Mouse (Mus musculus) lung, embryonic 16.5 days (tissue): Measurements from ENCODE around the gene Cdca4. TPM values are rescaled to one million over a fixed set of nuclear protein-coding genes. Genes with fewer than 3 reads are reported as not detected.

ENCODE experiments used
- ATAC-seq: fragments of 200-750 bp; cut with Nextera tagmentation; 2 replicates; pipeline ENCODE4 v1.8.0; 2017; ENCODE audit warnings: low read depth, mild to moderate bottlenecking, moderate library complexity
- H3K27ac ChIP-seq: fragments of 300-500 bp; sonication (generic); 2 replicates; pipeline ENCODE4 v1.5.1; 2014; ENCODE audit warnings: mild to moderate bottlenecking, control low read depth, low read length
- H3K27me3 ChIP-seq: fragments of 300-500 bp; sonication (generic); 2 replicates; pipeline ENCODE4 v1.6.1; 2014; ENCODE audit warnings: low read depth, low read length, mixed read lengths; ENCODE audit not compliant: control insufficient read depth, insufficient read depth
- H3K36me3 ChIP-seq: fragments of 300-500 bp; sonication (generic); 2 replicates; pipeline ENCODE4 v1.6.1; 2014; ENCODE audit warnings: low read length; ENCODE audit not compliant: control insufficient read depth, insufficient read depth
- H3K4me1 ChIP-seq: fragments of 300-500 bp; sonication (generic); replicated peaks from 2 replicates; pipeline ENCODE4 v1.6.1; 2014; ENCODE audit warnings: low read length, mixed read lengths; ENCODE audit not compliant: control insufficient read depth, insufficient read depth
- H3K4me2 ChIP-seq: fragments of 300-500 bp; sonication (generic); 2 replicates; pipeline ENCODE4 v1.6.1; 2014; ENCODE audit warnings: low read depth, low read length, control low read depth
- H3K4me3 ChIP-seq: fragments of 300-500 bp; sonication (generic); 2 replicates; pipeline ENCODE4 v1.5.1; 2014; ENCODE audit warnings: mild to moderate bottlenecking, low read length, control low read depth
- H3K9ac ChIP-seq: fragments of 300-500 bp; sonication (generic); 2 replicates; pipeline ENCODE4 v1.6.1; 2014; ENCODE audit warnings: low read length, control low read depth
- H3K9me3 ChIP-seq: fragments of 300-500 bp; sonication (generic); 2 replicates; pipeline ENCODE4 v1.6.1; 2016; ENCODE audit warnings: low read length; ENCODE audit not compliant: control insufficient read depth
- WGBS: fragments of 180-500 bp; shearing (Covaris S2); extraction: QIAGEN DNeasy Blood & Tissue Kit; methylation state at CpG from one replicate; pipeline ENCODE4 v1.1.7; 2014; 5-methylcytosine and 5-hydroxymethylcytosine counted together
- polyA plus RNA-seq: library from polyadenylated mRNA; unstranded; fragments of >200 nt; fragmentation: Nextera tagmentation; extraction: Ambion mirVana; gene quantifications from 2 replicates; pipeline ENCODE4 v1.2.1, GENCODE M21; 2015

Gene Cdca4
- polyA plus RNA-seq, 1 experiment from 2014 or later = 108 TPM

DNA sequence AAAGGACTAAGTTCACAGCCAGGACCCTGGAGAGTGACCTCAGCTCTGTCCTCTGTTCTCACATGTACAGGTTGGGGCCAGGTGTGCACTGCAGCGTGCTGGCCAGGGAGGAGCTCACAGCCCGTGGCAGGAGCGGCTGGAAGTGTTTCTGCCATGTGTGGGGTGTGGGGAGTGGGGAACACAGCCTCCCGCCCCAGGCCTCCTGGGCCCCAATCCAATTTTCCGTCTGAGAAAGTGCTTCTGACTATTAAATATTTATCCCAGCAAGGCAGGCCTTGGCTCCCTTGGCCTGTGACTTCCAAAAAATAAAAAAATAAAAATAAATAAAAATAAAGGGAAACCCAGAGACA lies 30.9 kb downstream of the Cdca4 start:
- Histone ChIP-seq H3K27ac (no peak overlapping the region), H3K9me3 (no peaks in the 10 kb centered on the region), H3K4me2 (no peak overlapping the region), H3K27me3 (peaks cover 31% of the 10 kb centered on the region), H3K4me3 (no peak overlapping the region), H3K36me3 (no peaks in the 10 kb centered on the region), H3K4me1 (peaks cover 56% of the 10 kb centered on the region), H3K9ac (no peak overlapping the region)
- WGBS = 15% methylated on average over 5 of the region's 5 CpGs
- ATAC-seq = peak; percentile 18

DNA sequence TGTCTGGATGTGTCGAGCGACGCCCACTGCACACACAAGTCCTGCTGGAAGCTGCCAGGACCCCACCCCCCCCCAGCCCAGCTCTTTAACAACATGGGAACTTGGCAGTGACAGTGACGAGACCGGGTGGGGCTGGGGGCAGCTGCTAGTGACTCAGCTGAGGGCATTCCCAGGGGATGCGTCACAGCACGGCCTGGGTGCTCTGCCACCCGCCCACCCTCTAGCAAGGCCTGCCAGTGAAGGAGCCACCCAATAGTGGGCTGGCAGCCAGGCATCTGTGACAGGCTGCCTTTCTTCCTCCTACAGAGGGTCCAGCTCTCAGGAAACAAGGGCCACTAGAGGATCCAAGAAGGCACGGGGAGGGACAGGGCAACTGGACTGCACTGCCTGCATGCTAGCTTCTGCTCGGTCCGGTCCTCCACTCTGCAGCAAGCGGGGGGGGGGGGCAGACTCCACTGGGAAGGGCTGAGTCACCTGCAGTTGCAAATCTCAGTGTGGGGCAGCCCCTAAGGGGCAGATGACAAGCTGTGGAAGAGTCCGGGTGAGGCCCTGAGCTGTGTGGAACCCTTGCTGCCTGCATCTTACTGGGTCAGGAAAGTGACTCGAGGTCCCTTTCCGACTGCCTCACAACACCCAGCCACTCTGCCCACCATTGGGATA lies 31.4 kb downstream of the Cdca4 start:
- ATAC-seq = peak; percentile 18
- H3K9me3 ChIP-seq = no peaks in the 10 kb centered on the region
- H3K27me3 ChIP-seq = peaks cover 26% of the 10 kb centered on the region
- no peak overlapping the region for H3K27ac ChIP-seq
- WGBS = 34% methylated on average over 15 of the region's 15 CpGs
- H3K36me3 ChIP-seq = no peaks in the 10 kb centered on the region
- no peak overlapping the region for H3K4me3 ChIP-seq
- peaks cover 56% of the 10 kb centered on the region for H3K4me1 ChIP-seq
- H3K4me2 ChIP-seq = no peak overlapping the region
- H3K9ac ChIP-seq = no peak overlapping the region

DNA sequence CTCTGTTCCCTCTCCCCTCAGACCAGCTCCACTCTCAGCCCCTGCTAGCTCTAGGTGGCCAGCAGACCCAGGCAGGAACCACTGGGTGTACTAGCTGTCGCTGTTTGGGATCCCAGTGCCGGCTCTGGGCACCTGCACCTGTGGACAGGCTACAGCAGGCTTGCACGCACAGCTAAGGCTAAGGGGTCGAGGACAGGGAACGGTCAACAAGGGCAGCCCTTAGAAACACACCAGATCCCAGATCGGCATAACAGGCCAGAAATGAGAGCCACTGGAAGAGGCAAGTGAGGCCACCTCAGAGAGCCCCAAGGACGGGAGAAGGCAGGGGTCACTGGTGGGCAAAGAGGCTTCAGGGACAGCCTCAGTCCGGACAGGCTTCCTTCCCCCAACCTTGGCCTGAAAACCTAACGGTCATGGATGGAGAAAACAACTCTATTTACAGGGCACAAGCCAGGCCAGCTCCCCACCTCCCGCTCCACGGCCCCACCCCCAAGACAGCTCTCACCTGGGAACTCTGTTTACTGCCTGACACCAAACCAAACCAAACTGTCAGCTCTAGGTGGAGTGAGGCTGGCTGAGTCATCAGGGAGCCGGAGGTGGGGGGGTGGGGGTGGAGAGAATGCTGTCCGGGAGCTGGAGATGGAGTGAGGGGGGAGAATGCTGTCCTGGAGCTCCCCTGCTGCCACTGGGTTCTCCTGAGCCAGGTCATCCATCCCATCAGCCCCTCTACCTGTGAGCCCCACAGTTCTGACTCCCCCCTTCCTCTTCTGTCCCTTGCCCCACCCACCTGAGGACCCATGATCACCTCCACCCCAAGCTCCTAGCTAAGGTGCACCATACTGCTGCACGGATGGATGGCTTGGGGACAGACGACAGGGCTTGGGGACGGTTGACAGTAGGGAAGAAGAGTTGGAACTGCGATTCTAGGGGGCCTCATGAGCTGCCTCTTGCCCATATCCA lies 32.4 kb downstream of the Cdca4 start:
- H3K27ac ChIP-seq = no peak overlapping the region
- WGBS = 38% methylated on average over 17 of the region's 17 CpGs
- no peak overlapping the region for H3K4me3 ChIP-seq

DNA sequence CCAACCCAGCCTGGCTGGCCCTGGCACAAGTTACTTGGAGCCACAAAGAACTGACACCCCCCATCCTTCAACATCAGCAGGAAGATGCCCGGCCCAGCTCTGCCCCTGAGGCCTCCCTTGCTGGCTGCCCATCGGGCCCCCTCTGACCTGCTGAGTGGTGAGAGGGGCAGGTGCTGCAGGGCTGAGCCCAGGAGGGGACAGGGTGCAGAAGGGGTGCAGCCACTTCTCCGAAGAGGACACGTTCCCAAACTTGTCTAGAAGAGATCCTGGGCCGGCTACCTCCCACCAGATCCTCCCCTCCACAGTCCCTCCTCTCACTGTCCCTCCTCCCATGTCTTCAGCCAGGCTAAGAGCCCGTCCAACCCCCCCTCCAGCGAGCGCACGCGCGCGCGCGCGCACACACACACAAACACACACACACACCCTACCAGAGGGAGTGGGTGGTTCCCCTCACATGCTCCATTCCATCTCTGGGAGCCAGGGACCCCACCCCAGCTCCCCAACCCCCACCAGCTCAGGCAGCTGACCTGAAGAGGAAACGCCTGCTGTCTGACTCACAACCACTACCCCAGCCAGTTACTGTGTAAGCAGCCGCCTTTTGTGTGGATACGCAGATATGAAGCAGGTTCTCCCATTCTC lies 33.6 kb downstream of the Cdca4 start:
- no peak overlapping the region for H3K4me2 ChIP-seq
- H3K36me3 ChIP-seq = no peaks in the 10 kb centered on the region
- 45% methylated on average over 18 of the region's 18 CpGs for WGBS
- H3K27me3 ChIP-seq = peaks cover 8% of the 10 kb centered on the region
- peak; percentile 11 for ATAC-seq
- H3K4me3 ChIP-seq = no peak overlapping the region
- no peaks in the 10 kb centered on the region for H3K9me3 ChIP-seq
- no peak overlapping the region for H3K27ac ChIP-seq
- H3K9ac ChIP-seq = no peak overlapping the region
- H3K4me1 ChIP-seq = peaks cover 45% of the 10 kb centered on the region

More for the DNA sequence above, 32.4 kb downstream of the Cdca4 start:
- Histone ChIP-seq H3K9me3 (no peaks in the 10 kb centered on the region), H3K4me2 (no peak overlapping the region), H3K27me3 (peaks cover 19% of the 10 kb centered on the region), H3K9ac (no peak overlapping the region), H3K36me3 (no peaks in the 10 kb centered on the region), H3K4me1 (peaks cover 49% of the 10 kb centered on the region)
- no peak for ATAC-seq

DNA sequence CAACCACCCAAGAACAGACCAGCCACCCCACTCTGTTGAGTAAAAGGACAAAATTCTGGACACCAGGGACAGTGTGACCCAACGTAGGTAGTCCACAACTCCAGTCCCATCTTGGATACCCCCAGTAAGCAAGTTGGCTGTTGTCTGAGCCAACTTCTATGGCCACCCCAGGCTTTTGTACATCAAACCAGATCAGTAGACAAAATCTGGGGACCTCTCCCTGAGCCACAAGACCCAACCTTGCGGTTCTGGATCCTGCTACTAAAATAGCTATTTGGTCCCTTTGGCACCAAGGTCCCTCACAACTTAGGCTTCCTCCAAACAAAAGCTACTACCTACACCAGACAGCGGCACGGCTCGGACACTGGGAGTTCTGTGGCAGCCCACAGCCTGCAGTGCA lies 34.2 kb downstream of the Cdca4 start:
- Histone ChIP-seq H3K9ac (no peak overlapping the region), H3K27me3 (peaks cover 7% of the 10 kb centered on the region), H3K9me3 (no peaks in the 10 kb centered on the region), H3K4me2 (no peak overlapping the region), H3K27ac (no peak overlapping the region), H3K4me3 (no peak overlapping the region), H3K36me3 (no peaks in the 10 kb centered on the region), H3K4me1 (peaks cover 41% of the 10 kb centered on the region)
- 80% methylated on average over 5 of the region's 5 CpGs for WGBS
- ATAC-seq = no peak

DNA sequence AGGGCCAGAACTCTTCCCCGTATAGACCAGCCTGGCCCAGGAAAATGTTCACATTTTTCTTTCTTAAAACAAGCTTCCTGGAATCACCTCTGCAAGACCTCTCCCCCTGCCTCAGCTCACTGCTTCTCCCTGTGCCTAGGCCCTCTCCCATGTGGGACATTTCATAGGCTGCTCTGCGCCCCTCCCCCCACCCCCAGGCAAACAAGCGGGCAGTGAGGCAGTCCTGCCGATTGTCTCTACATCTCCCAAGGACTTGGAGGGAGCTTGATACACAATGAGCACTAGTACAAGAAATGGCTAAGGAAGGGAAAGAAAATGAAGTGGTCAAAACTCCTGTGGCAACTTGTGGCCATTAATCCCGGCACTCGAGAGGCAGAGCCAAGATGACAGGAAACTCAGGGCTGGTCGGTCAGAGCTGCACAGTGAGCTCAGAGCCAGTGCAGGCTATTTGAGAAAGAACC lies 34.8 kb downstream of the Cdca4 start:
- H3K4me2 ChIP-seq = no peak overlapping the region; the same call in 1 of the 2 replicates
- H3K9me3 ChIP-seq = no peaks in the 10 kb centered on the region
- peaks cover 41% of the 10 kb centered on the region for H3K4me1 ChIP-seq
- H3K27me3 ChIP-seq = peaks cover 7% of the 10 kb centered on the region
- WGBS = 17% methylated on average over 7 of the region's 7 CpGs
- no peak for ATAC-seq
- H3K9ac ChIP-seq = no peak overlapping the region
- H3K27ac ChIP-seq = 0 out of 2 replicates have a peak overlapping the region, but pooled peaks have one; percentile 6
- H3K4me3 ChIP-seq = no peak overlapping the region
- no peaks in the 10 kb centered on the region for H3K36me3 ChIP-seq

DNA sequence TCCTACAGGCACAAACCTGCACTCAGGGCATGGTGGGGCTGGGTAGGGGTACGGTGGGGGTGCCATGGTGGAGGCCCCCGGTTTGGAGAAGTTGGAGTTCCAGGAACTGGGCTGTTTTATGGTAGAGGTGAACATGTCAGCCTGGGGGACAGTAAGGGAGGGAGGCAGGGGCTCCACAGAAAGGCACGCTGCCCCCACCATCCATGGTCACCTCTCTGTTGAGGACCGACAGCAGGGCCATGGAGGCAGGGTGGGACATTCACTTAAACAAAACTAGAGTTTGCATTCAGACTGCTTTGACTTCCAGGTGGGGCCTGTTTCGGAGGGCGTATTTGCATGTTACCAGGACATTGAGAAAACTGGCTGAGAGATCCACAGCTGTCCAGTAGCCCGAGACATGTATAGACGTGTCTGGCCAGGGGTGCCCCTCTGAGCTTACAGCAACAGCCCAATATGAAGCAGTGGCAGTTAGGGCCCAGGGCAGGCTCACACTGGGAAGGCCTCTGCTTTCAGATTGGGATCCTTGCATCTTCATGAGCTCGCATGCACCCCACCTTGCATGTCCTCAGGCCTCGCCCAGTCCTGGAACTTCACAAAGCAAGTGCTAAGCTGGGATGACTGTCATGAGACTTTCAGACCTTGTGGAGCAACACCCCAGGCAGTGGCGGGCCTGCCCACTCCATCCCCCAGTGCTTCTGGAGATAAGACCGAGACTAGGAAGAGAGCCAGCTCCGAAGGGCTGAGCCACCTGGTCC lies 35.4 kb downstream of the Cdca4 start:
- Histone ChIP-seq H3K4me1 (peaks cover 38% of the 10 kb centered on the region), H3K27me3 (peaks cover 7% of the 10 kb centered on the region), H3K4me3 (no peak overlapping the region), H3K27ac (peak overlapping the region; percentile 50), H3K36me3 (no peaks in the 10 kb centered on the region), H3K4me2 (no peak overlapping the region), H3K9ac (peak overlapping the region; percentile 28; the same call in 1 of the 2 replicates), H3K9me3 (no peaks in the 10 kb centered on the region)
- 52% methylated on average over 13 of the region's 13 CpGs for WGBS
- ATAC-seq = peak; percentile 59

DNA sequence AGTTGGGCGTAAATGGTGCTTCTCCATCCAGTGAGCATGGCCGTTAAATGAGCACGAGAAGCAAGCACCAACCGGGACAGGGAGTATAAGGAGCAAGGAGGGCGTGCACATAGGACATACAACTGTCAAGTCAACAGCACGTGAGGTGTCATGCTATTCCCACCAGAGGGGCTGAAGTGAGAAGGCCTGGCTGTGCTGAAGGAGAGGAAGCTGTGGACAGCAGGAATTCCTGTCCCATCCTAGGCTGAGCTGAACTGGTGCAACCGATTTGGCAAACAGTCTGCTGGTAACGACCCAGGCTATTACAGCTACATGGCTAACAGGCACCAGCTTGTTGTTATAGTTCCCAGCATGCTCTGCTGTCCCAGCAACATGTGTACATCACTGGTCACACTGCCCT lies 38.2 kb downstream of the Cdca4 start:
- WGBS = 62% methylated on average over 8 of the region's 8 CpGs

More for the DNA sequence above, 38.2 kb downstream of the Cdca4 start:
- H3K4me1 ChIP-seq = peaks cover 19% of the 10 kb centered on the region
- no peaks in the 10 kb centered on the region for H3K36me3 ChIP-seq
- H3K27me3 ChIP-seq = no peaks in the 10 kb centered on the region; the same call in 1 of the 2 replicates
- H3K4me3 ChIP-seq = no peak overlapping the region
- no peak overlapping the region for H3K9ac ChIP-seq
- no peak overlapping the region for H3K4me2 ChIP-seq
- no peaks in the 10 kb centered on the region for H3K9me3 ChIP-seq
- no peak for ATAC-seq
- H3K27ac ChIP-seq = no peak overlapping the region
